8 mouse cellular contexts compared by ENCODE assay signal in the genomic region with DNA sequence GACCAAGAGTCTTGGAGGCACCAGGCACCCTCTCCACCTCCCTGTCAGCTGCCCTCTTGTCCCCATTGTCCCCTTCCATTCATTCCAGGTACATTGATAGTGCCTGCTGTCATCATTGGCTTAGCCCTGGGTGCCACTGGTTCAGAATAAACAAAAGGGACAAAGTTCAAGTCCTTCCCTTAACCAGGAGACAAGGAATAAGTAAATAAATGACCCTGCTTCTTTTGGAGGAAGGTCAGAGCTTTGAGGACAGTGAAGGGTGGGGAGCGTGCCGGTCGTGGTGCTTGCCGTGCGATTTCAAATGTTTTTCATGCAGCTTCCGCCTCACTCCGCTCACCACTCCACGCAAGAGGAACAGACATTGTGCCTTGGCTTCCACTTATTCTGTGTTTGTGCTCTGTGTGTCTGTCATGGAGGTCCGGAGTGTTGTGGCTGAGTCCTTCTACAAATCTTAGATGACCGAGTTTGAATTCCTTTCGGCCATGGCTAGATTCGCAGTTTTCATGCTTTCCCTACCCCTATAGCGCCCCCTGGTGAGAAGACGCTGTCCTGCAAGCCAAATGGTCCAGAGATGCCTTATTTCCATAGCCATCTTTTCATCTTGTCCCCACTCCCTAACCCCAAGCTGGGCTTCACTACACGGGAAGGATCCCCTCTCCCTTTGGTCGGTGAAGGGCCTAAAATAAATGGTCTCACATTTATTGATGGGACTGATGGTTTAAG. TPM values are rescaled to one million over a fixed set of nuclear protein-coding genes. Genes with fewer than 3 reads are reported as not detected.
DNase-seq lines count a peak whose midpoint lies in the region; ATAC-seq lines count a peak whose summit lies in the region.

No protein-coding gene starts in this region.

- peak; percentile 83 for DNase-seq in midbrain, embryonic 14.5 days
- DNase-seq in cerebellum, postnatal 14 days = peak; percentile 93 to 97
- DNase-seq in gastrocnemius, postnatal 25 days = peak; percentile 48
- DNase-seq in kidney, adult 18-20 months = peak; percentile 91
- DNase-seq in limb, embryonic 11.5 days (ENCODE audit: low spot score) = peak; percentile 90
- DNase-seq in neural tube, embryonic 11.5 days (ENCODE audit: low spot score) = peak; percentile 82
- peak; percentile 94 for DNase-seq in testis, postnatal 10 days (ENCODE audit: low spot score)

- no peak overlapping the region for H3K27ac ChIP-seq in midbrain, embryonic 14.5 days (replicated peaks; ENCODE audit: low read depth, low read length)
- no peak overlapping the region for H3K27ac ChIP-seq in midbrain, embryonic 13.5 days
- H3K27ac ChIP-seq in limb, embryonic 11.5 days (replicated peaks; ENCODE audit: low read depth, low read length) = no peak overlapping the region
- no peak overlapping the region for H3K27ac ChIP-seq in neural tube, embryonic 11.5 days (ENCODE audit: low read depth, low read length)

- H3K4me2 ChIP-seq in midbrain, embryonic 14.5 days (ENCODE audit: low read length) = no peak overlapping the region
- no peak overlapping the region for H3K4me2 ChIP-seq in midbrain, embryonic 13.5 days (replicated peaks)
- no peak overlapping the region for H3K4me2 ChIP-seq in limb, embryonic 11.5 days (ENCODE audit: low read depth, severe bottlenecking)
- no peak overlapping the region for H3K4me2 ChIP-seq in neural tube, embryonic 11.5 days (ENCODE audit: low read depth)

- no peak for ATAC-seq in midbrain, embryonic 14.5 days (ENCODE audit: low FRiP score, low TSS enrichment)
- ATAC-seq in midbrain, embryonic 13.5 days = no peak
- no peak for ATAC-seq in limb, embryonic 11.5 days (ENCODE audit: insufficient number of reproducible peaks, low FRiP score, low TSS enrichment, low read depth)
- ATAC-seq in neural tube, embryonic 11.5 days (ENCODE audit: insufficient read depth, low FRiP score, low TSS enrichment) = no peak

- no peak overlapping the region for H3K4me3 ChIP-seq in midbrain, embryonic 14.5 days (replicated peaks; ENCODE audit: low read depth, low read length)
- no peak overlapping the region for H3K4me3 ChIP-seq in midbrain, embryonic 13.5 days (replicated peaks)
- H3K4me3 ChIP-seq in limb, embryonic 11.5 days (ENCODE audit: low read depth, low read length) = no peak overlapping the region
- H3K4me3 ChIP-seq in neural tube, embryonic 11.5 days (ENCODE audit: low read depth, low read length) = no peak overlapping the region

- peaks cover 7% of the 10 kb centered on the region for H3K4me1 ChIP-seq in midbrain, embryonic 14.5 days (ENCODE audit: control insufficient read depth, insufficient read depth, low read length)
- peaks cover 13% of the 10 kb centered on the region for H3K4me1 ChIP-seq in midbrain, embryonic 13.5 days (replicated peaks)
- H3K4me1 ChIP-seq in limb, embryonic 11.5 days (ENCODE audit: control insufficient read depth, insufficient read depth, low read length) = no peaks in the 10 kb centered on the region
- peaks cover under 1% of the 10 kb centered on the region; the same call in 1 of the 2 replicates for H3K4me1 ChIP-seq in neural tube, embryonic 11.5 days (ENCODE audit: control insufficient read depth, insufficient read depth, low read length)

- H3K36me3 ChIP-seq in midbrain, embryonic 14.5 days (ENCODE audit: control insufficient read depth, insufficient read depth, low read length) = no peaks in the 10 kb centered on the region
- no peaks in the 10 kb centered on the region for H3K36me3 ChIP-seq in midbrain, embryonic 13.5 days
- H3K36me3 ChIP-seq in limb, embryonic 11.5 days (ENCODE audit: control insufficient read depth, insufficient read depth, low read length) = no peaks in the 10 kb centered on the region
- H3K36me3 ChIP-seq in neural tube, embryonic 11.5 days (ENCODE audit: control insufficient read depth, insufficient read depth, low read length) = no peaks in the 10 kb centered on the region

- no peaks in the 10 kb centered on the region for H3K9me3 ChIP-seq in midbrain, embryonic 14.5 days (ENCODE audit: control insufficient read depth, low read length)
- H3K9me3 ChIP-seq in midbrain, embryonic 13.5 days = no peaks in the 10 kb centered on the region
- no peaks in the 10 kb centered on the region for H3K9me3 ChIP-seq in limb, embryonic 11.5 days (ENCODE audit: control insufficient read depth, low read length)
- no peaks in the 10 kb centered on the region for H3K9me3 ChIP-seq in neural tube, embryonic 11.5 days (ENCODE audit: control insufficient read depth, low read length)

- H3K9ac ChIP-seq in midbrain, embryonic 14.5 days (replicated peaks; ENCODE audit: low read length) = no peak overlapping the region
- H3K9ac ChIP-seq in midbrain, embryonic 13.5 days (replicated peaks) = no peak overlapping the region
- H3K9ac ChIP-seq in limb, embryonic 11.5 days (ENCODE audit: low read length) = no peak overlapping the region
- H3K9ac ChIP-seq in neural tube, embryonic 11.5 days (ENCODE audit: low read length) = no peak overlapping the region

- H3K27me3 ChIP-seq in midbrain, embryonic 14.5 days (ENCODE audit: control insufficient read depth, insufficient read depth, low read length) = no peaks in the 10 kb centered on the region
- no peaks in the 10 kb centered on the region for H3K27me3 ChIP-seq in midbrain, embryonic 13.5 days
- no peaks in the 10 kb centered on the region for H3K27me3 ChIP-seq in limb, embryonic 11.5 days (ENCODE audit: control insufficient read depth, insufficient read depth, low read length)
- no peaks in the 10 kb centered on the region for H3K27me3 ChIP-seq in neural tube, embryonic 11.5 days (ENCODE audit: control insufficient read depth, insufficient read depth, low read length)

- 39% methylated on average over 16 of the region's 16 CpGs for WGBS in midbrain, embryonic 14.5 days
- 43% methylated on average over 16 of the region's 16 CpGs for WGBS in midbrain, embryonic 13.5 days
- WGBS in limb, embryonic 11.5 days = 42% methylated on average over 16 of the region's 16 CpGs
- WGBS in neural tube, embryonic 11.5 days = 45% methylated on average over 16 of the region's 16 CpGs

RNA-seq across cellular contexts. Expression of a gene that starts 6.2 kb away (rescaled TPM):
- 28.6 and 28.8 TPM in 2 replicates for polyA plus RNA-seq in midbrain, embryonic 14.5 days (2014; fragmentation: Nextera tagmentation; extraction: Ambion mirVana)
- polyA plus RNA-seq in midbrain, embryonic 13.5 days (2015; fragmentation: Nextera tagmentation; extraction: Ambion mirVana) = 23.7 and 27.6 TPM in 2 replicates
- total RNA-seq in gastrocnemius, postnatal 25 days (2021) = 1 to 10 TPM; 6.9 to 8.1 TPM
- 24.4 and 31.5 TPM in 2 replicates for polyA plus RNA-seq in limb, embryonic 11.5 days (2014; fragmentation: Nextera tagmentation; extraction: Ambion mirVana)
- 25.9 and 27.0 TPM in 2 replicates for polyA plus RNA-seq in neural tube, embryonic 11.5 days (2014; fragmentation: Nextera tagmentation; extraction: Ambion mirVana)

RNA-seq across cellular contexts. Expression of a gene that starts 46.5 kb away (rescaled TPM):
- polyA plus RNA-seq in midbrain, embryonic 14.5 days (2014; fragmentation: Nextera tagmentation; extraction: Ambion mirVana) = 38.8 and 53.7 TPM in 2 replicates
- polyA plus RNA-seq in midbrain, embryonic 13.5 days (2015; fragmentation: Nextera tagmentation; extraction: Ambion mirVana) = 39.4 and 40.5 TPM in 2 replicates
- total RNA-seq in gastrocnemius, postnatal 25 days (2021) = 10 to 100 TPM; 67.6 to 73.7 TPM
- 22.2 and 28.4 TPM in 2 replicates for polyA plus RNA-seq in limb, embryonic 11.5 days (2014; fragmentation: Nextera tagmentation; extraction: Ambion mirVana)
- polyA plus RNA-seq in neural tube, embryonic 11.5 days (2014; fragmentation: Nextera tagmentation; extraction: Ambion mirVana) = 28.7 and 36.4 TPM in 2 replicates

RNA-seq across cellular contexts. Expression of a gene that starts 54.3 kb away (rescaled TPM):
- 355 and 360 TPM in 2 replicates for polyA plus RNA-seq in midbrain, embryonic 14.5 days (2014; fragmentation: Nextera tagmentation; extraction: Ambion mirVana)
- 296 and 302 TPM in 2 replicates for polyA plus RNA-seq in midbrain, embryonic 13.5 days (2015; fragmentation: Nextera tagmentation; extraction: Ambion mirVana)
- total RNA-seq in gastrocnemius, postnatal 25 days (2021) = 100 to 1,000 TPM; 220 to 232 TPM
- 692 and 694 TPM in 2 replicates for polyA plus RNA-seq in limb, embryonic 11.5 days (2014; fragmentation: Nextera tagmentation; extraction: Ambion mirVana)
- 570 and 602 TPM in 2 replicates for polyA plus RNA-seq in neural tube, embryonic 11.5 days (2014; fragmentation: Nextera tagmentation; extraction: Ambion mirVana)
